Mouse (Mus musculus): ENCODE results near the gene Usp35.

Gene Usp35

GRCm38 (mm10) chr7:97313364-97313995, 18.3 kb downstream of the Usp35 start:
- peak in 1 of 2 experiments; percentile 3 for DNase-seq (ENCODE audit: low spot score in 2 of 2)

GRCm38 (mm10) chr7:97312856-97313255, 19.0 kb downstream of the Usp35 start:
- peak in 1 of 2 experiments; percentile 3 for DNase-seq (ENCODE audit: low spot score in 2 of 2)

DNA sequence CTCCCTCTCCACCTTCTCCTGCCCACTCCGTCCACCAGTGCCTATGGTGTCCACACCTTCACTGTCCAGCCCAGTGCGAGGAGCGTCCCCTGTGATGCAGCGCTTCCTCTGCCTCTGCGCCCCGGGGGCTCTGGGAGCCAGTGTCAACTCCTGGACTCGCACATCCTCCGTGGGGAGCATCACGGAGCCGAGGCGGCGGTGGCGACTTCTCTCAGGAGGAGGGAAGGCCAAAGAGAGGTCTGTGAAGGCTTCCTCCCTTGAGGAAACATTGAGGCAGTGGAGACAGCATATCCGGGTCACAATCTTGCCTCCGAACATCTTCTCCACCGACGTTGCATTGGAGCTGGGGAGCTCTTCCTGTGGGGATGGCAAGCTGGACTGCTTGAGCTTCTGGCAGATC, 19.6 kb downstream of the Usp35 start:
- peak in 1 of 2 experiments; percentile 4 for DNase-seq (ENCODE audit: low spot score in 2 of 2)

DNA sequence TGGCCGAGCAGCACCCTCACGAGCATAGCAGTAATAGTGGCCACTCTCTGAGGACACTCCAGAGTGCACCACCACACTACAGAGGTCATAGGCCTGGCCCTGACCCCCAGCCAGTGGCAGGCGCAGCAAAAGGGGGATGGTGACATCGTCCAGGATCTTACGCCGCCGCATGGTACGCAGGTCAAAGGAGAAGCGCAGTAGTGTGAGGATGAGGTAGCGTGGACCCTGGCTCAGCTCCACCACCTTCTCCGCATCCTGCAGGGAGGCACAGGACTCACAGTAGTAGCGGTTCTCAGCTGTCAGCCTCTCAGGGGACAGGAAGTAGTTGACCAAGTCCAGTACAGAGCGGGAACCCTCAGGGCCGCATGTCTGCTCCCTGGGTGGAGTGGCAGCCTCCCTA, 20.2 kb downstream of the Usp35 start:
- peak in 1 of 2 experiments; percentile 5 for DNase-seq (ENCODE audit: low spot score in 2 of 2)

DNA sequence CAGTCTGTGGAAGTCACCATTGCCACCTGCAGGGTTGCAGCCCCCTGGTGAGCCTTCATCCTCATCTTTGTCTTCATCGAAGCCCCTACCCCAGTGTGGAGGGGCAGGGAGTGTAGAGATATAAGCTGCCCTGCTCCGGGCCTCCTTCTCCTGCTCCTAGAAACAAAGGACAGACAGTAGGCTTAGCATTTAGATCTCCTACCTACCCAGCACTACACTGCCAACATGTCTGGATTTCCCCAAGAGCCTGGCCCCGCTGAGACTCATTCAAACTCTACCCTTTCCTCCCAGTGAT, 21.5 kb downstream of the Usp35 start:
- no peak for DNase-seq (ENCODE audit: low spot score in 2 of 2)

DNA sequence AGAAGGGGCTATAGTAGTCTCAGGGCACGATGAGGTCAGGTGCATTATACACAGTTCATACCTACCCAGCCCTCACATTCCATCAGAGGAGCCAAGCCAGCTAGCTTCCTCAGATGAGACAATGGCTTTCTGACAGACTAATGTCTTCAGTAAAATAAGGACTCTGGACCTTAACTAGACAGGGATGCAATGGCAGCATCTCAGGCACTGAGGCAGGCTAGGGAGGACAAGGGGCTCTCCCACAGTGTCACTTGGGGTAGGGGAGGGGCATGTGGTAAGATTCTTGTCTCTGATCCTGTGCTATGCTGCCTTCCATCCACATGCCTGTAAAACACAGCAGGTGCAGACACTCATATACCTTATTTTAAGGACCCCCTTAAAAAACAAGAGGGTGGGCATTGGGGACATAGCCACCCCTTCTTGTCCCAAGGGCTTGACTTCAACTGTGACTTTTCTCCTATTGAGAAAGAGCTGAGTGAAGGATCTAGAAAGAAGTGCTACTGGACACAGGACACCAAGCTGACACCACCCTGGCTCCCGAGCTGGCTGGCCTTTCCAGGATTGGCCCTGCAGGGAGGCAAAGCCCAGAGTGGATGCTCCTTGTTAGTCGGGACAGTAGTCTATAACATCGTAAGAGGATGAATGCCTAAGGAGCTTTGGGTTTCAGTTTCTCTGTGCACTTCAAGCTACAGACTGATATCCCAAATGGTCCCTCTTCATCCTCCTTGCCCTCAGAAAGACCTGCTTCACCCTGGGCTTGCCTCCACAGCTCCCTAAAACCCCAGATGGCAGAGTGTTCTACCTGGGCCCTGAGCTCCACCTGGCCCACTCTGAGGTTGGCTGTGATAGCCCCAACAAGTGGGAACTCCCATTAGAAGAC, 22.1 kb downstream of the Usp35 start:
- peak; percentile 2 to 3 for DNase-seq (ENCODE audit: low spot score in 2 of 2)

- no peak for DNase-seq (ENCODE audit: low spot score in 2 of 2)
Measured at GRCm38 (mm10) chr7:97307546-97307945, 24.3 kb downstream of the Usp35 start.

DNA sequence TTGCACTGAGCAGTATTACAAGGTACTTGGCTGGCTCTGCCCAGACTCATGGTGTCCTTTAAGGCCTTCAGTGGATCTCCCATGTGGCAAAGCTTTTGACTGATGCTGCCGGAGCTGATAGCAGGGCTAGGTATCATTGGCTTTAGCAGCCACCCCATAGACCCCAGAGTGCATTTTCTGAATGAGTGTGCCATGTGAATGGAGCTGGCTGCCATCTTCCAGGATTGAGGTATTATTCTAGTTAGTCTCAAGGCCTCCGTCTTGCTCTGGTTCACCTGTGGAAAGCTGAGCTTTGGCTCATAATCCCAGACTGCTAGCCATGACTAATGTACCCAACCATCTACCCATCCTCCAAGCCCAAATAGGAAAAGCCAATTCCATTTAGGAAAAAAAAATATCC, 25.0 kb downstream of the Usp35 start:
- no peak for DNase-seq (ENCODE audit: low spot score in 2 of 2)

GRCm38 (mm10) chr7:97305206-97305605, 26.6 kb downstream of the Usp35 start:
- no peak for DNase-seq (ENCODE audit: low spot score in 2 of 2)

GRCm38 (mm10) chr7:97304471-97304870, 27.3 kb downstream of the Usp35 start:
- DNase-seq (ENCODE audit: low spot score in 2 of 2): no peak

DNA sequence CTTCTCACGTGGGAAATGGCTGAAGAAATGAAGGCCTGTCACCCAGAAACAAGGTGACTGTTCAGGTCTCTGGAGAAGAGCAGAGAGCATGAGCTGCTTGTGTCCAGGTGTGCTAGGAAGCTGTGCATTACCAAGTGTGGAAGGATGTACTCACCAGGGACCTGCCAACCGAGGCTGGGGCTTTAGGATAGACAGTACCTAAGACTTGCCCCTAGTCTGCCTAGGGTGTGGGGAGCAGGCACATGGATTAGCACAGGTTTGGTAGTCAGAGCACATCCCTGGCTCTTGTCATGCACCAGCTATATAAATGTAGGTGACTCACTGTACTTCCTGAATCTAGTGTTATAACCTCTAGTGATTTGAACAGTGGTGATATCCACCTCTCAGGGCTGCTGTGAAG, 28.2 kb downstream of the Usp35 start:
- no peak for DNase-seq (ENCODE audit: low spot score in 2 of 2)

GRCm38 (mm10) chr7:97302876-97303275, 28.9 kb downstream of the Usp35 start:
- no peak for DNase-seq (ENCODE audit: low spot score in 2 of 2)

GRCm38 (mm10) chr7:97302261-97302660, 29.6 kb downstream of the Usp35 start:
- DNase-seq (ENCODE audit: low spot score in 2 of 2): no peak

DNA sequence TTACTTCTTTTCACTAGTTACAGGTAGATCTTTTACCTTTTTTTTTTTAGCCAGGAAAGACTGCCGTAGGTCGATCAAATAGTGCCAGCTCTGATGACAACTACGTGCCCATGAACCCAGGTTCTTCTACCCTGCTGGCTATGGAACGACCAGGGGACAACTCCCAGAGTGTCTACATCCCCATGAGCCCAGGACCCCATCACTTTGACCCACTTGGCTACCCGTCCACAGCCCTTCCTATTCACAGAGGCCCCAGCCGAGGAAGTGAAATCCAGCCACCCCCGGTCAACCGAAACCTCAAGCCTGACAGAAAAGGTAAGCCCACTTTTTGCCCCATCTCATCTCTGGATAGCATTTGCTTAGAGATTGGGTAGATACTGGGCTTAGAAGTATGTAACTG, 30.5 kb downstream of the Usp35 start:
- DNase-seq (ENCODE audit: low spot score in 2 of 2): no peak

- no peak for DNase-seq (ENCODE audit: low spot score in 2 of 2)
Measured at GRCm38 (mm10) chr7:97300914-97301313, 30.9 kb downstream of the Usp35 start.

- peak in 1 of 2 experiments; percentile 4 for DNase-seq (ENCODE audit: low spot score in 2 of 2)
Measured at GRCm38 (mm10) chr7:97298943-97299342, 32.9 kb downstream of the Usp35 start.

DNA sequence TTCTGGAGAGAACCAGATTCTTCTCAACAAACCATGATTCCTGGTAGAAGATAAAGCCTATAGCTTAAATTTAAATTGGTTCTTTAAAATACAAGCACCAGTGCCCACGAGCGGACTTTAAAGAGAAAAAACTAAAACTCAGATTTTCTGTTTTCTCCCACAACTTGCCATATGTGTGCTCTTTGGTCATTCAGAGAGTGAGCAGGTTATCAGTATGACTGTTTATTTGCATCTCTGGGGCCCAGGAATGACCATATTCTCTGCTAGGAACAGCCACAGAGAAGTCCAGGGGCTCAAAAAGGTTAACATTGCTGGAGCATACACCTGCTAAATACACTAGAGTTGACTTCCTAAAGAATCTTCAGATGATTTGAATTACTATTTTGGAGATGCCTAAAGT, 33.5 kb downstream of the Usp35 start:
- no peak for DNase-seq (ENCODE audit: low spot score in 2 of 2)

DNA sequence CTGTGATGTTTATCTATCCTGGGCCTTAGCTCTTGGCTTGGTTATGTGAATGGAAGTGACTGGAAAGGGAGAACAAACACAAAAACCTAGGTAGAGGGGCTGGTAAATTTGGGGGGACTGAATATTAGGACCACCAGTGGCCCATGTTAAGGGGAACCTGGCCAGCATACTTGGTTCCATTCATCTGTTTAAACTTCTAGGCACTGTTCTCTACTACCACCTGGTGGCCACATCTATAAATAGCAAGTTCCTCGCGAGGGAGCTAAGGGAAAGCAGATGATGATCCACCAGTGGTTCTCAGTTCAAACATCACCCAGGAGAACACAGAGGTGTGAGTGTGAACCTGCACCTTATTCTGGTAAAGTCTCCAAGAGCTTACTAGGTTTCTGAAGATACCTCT, 34.4 kb downstream of the Usp35 start:
- peak in 1 of 2 experiments; percentile 63 for DNase-seq (ENCODE audit: low spot score in 2 of 2)

DNA sequence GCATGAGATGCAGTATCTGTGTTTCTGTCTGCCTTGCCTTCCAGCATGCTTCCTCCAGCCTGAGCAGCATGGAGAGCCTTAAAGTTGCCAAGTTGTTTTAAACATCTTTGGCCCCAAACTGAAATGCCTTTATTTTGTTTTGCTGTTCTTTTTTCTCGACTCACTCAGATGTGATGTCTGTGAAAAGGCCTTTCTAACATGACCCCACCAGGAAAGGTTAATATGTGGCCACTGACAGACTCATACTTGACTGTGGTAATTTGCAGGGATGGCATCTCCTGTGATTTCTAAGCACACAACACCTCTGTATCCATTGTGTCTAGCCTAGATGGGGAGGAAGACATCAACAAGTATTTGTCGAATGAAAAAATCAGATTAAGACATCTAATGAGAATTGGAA, 34.8 kb downstream of the Usp35 start:
- no peak for DNase-seq (ENCODE audit: low spot score in 2 of 2)

GRCm38 (mm10) chr7:97271068-97271467, 60.8 kb downstream of the Usp35 start:
- no peak for DNase-seq (ENCODE audit: low spot score in 2 of 2)

GRCm38 (mm10) chr7:97270367-97270766, 61.5 kb downstream of the Usp35 start:
- DNase-seq (ENCODE audit: low spot score in 2 of 2): no peak

GRCm38 (mm10) chr7:97262541-97262940, 69.3 kb downstream of the Usp35 start:
- DNase-seq (ENCODE audit: low spot score in 2 of 2): no peak

Data from frontal cortex, postnatal 10 days (tissue).